Mouse (Mus musculus): ENCODE data around the gene Sec31b.

The Sec31b gene

DNA sequence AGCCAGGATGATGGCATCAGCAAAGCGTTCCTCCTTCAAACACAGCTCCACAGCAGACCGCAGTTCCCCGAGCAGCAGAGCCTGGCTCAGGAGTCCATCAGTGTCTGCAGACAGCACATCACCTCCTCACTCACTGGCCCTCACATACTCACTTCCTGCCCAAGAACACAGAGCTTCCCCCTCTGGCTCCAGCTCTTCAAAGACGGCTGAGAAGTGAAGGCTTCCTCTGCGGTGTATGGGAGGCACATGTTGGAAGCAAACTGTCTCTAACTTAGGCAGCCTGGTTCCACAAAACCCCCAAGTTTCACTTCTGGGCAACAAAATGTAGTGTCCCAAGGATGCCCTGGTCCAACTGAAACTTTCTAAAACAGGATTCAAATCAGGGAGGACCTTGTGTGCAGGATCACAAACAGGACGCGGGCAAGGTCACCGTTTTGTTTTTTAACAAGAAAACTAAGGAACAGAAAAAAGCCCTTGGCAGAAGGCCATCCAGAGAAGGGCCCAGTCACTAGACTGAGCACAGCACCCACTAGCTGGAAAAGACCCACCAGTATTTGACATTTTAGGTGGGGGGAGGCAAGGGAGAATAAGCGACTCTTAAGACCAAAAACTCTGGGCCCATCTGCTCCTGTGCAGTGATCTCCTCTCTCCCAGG, 20.0 kb downstream of the Sec31b start:
- DNase-seq = no peak

GRCm38 (mm10) chr19:44519152-44519551, 26.5 kb downstream of the Sec31b start:
- DNase-seq = peak; percentile 81 to 85

GRCm38 (mm10) chr19:44517996-44518768, 27.5 kb downstream of the Sec31b start:
- DNase-seq = peak; percentile 61 to 75

DNA sequence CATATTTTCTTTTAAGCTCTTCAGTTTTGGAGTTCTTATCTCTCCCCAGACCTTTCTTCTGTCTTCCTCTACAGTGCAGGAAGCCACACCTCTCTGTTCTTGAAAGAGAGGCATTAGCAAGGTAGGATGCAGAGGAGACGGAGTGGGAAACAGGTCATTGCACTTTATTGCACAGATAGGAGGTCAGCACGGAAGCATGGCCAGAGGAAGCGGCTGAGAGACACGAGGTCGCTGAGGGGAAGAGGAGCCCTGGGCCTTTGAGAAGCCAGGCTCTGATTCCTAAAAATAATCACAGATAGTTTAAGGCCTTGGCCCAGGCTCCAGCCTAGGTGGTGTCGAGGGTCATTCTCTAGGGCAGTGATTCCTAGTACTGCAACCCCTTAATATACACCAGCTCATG, 29.9 kb downstream of the Sec31b start:
- DNase-seq = no peak

GRCm38 (mm10) chr19:44514521-44515451, 30.9 kb downstream of the Sec31b start:
- DNase-seq = peak; percentile 53 to 72

GRCm38 (mm10) chr19:44513921-44514482, 31.7 kb downstream of the Sec31b start:
- DNase-seq = peak in 1 of 2 experiments; percentile 15

- DNase-seq = peak; percentile 50 to 63
Observed at GRCm38 (mm10) chr19:44513054-44513833, 32.4 kb downstream of the Sec31b start.

- no peak for DNase-seq
Observed at GRCm38 (mm10) chr19:44512601-44513000, 33.1 kb downstream of the Sec31b start.

GRCm38 (mm10) chr19:44511451-44512231, 34.0 kb downstream of the Sec31b start:
- peak; percentile 72 to 80 for DNase-seq

GRCm38 (mm10) chr19:44510534-44511175, 35.0 kb downstream of the Sec31b start:
- DNase-seq = no peak

DNA sequence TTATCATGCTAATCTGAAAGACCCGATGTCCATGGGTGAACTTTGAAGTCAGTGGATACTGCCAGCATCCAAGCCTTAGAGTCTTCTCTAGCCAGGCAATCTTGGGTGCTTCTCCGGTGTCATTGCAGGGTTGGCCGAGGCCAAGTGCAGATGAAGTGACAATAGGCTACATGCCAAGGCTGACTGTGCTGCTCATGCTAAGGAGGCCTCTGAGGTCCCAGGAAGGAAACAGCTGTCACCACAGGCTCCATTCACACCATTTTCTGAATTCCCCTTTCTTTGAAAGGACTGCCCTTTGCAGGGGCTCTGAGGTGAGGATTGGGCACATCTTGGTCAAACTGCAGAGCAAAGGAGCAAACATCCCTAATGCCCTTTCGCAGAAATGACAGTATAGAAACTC, 42.9 kb downstream of the Sec31b start:
- no peak for DNase-seq

GRCm38 (mm10) chr19:44501925-44502324, 43.7 kb downstream of the Sec31b start:
- no peak for DNase-seq

DNA sequence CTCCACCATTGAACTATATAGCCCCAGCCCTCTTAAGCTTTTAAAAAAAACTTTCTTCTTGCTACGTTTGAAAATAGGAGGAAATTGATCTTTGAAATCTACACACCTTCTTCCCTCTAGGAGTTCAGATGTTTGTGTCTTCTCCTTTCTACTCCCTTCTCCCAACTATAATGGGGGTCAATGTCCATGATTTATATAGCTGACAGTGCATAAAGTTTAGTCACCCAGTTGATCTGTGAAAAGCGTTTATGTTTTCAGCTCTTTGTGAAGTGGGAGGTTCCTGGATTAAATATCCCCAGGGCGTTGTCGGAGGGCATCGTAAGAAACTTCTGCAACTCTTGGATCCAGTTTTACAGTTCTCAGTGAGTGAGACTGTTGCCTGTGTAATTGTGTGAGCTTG, 45.4 kb downstream of the Sec31b start:
- DNase-seq = no peak

DNA sequence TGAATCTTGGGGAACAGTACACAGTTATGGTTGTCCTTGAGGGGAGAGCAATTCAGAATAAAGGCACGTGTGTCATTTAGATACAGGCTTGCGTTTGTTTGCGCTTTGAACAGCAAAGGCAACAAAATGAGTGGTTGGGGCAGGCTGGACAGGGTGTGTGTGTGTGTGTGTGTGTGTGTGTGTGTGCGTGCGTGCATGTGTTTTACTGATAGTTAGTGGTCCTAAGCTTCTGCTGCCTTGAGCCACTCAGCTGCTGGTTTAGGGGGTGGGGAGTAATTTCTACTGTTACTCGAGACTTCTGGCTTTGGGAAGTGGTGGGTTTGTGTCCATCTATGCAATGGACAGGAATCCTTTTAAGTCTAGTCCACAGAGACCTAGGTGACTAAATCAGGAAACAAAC, 46.7 kb downstream of the Sec31b start:
- DNase-seq = peak in 1 of 2 experiments; percentile 25

GRCm38 (mm10) chr19:44496941-44497340, 48.7 kb downstream of the Sec31b start:
- DNase-seq = no peak

DNA sequence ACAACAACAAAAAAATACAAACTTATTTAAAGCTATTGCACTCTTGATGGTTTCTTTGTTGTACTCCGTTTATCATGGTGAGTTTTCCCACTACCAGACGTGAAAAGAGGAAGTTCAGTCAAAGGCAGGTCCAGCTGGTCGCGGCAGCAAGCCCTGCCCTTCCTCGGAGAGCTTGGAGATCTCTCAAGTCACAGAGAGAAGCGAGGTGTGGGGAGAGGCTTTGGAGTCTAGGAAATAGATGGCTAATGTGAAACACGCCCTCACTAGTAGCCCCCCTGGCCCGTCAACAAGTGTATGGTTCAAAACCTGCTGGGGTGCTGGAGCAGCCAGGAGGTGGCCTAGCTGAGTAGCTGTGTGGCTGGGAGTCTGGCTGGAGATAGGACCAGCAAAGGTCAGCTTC, 49.2 kb downstream of the Sec31b start:
- no peak for DNase-seq

DNA sequence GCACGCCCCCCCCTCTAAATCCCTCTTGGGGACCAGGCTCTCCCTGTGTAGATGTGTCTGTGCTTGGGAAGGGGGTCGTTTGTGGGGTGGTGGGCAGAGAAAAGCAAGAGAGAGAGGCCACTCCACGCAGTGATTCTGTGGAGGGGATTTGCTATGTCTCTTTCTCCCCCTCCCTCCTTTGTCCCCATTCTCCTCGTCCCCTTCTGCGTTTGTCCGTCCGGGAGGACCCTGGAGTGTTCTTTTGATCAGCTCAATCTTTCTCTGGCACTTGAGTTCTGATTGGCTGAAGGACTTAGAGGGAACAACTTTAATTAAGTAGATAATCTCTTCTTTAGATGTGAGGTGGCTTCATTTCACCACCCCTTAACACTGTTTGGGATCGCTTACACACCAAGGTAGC, 52.5 kb downstream of the Sec31b start, which contains the start of gene Wnt8b:
Gene Wnt8b (plus strand): TSS at position 345 of the 400 bp plus-strand sequence.
- DNase-seq = no peak

- DNase-seq = peak; percentile 65 to 72
Observed at GRCm38 (mm10) chr19:44487266-44487665, 58.4 kb downstream of the Sec31b start.

GRCm38 (mm10) chr19:44476541-44476940, 69.1 kb downstream of the Sec31b start:
- DNase-seq = no peak

DNA sequence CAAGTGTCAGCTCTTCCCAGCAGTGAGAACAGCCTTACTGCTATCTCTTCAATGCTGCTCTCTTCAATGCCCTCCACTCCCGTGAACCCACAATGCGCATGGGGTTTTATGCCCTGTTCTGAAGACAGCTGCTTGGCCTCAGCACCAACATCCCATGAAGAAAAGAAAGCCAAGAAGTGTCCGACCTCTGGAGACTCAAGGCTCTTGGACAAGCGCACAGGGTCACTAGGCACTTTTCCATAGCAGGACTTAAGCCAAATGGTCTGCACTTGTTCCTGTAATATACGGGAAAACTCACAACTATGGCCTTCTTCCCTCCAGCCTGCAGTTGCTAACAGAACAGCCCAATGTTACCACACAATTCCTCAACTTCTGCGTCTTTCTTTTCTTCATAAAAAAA, 70.4 kb downstream of the Sec31b start:
- DNase-seq = no peak

DNA sequence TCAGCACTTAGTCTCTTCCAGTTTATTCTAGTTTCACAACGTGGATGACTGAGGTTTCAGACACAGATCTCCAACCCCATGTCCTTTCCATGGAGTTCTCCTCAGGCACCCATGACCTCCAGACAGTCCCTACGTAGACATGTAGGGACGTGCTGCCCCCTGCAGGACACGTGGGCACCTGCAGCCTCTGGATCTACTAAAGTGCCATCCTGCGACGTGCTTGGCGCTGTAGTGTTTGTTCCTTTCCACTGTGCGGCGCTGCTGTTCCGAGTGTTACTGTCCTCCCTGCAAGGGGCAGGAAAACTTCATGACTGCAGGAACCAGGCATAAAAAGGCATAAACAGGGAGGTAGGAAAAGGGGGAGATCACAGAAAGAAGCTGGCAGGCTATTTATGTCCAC, 71.5 kb downstream of the Sec31b start:
- DNase-seq = peak; percentile 95 to 96
